Comparison of ENCODE assay signal across 8 mouse cellular contexts in genomic region chr4:150651390-150652277, GRCm38 (mm10). TPM values are rescaled to one million over a fixed set of nuclear protein-coding genes. Genes with fewer than 3 reads are reported as not detected.
DNase-seq lines count a peak whose midpoint lies in the region; ATAC-seq and TF ChIP-seq lines count a peak whose summit lies in the region.

Slc45a1 (minus strand) TSS chr4:150652174.

- ATAC-seq in kidney, postnatal 0 days (replicated peaks; ENCODE audit: low FRiP score, low read depth), result no peak
- ATAC-seq in hindbrain, embryonic 15.5 days (ENCODE audit: low FRiP score, low read depth), result peak; percentile 46
- ATAC-seq in liver, embryonic 15.5 days (ENCODE audit: insufficient read depth), result no peak
- ATAC-seq in stomach, postnatal 0 days (ENCODE audit: low FRiP score, low TSS enrichment), result no peak

- WGBS in kidney, postnatal 0 days, result 8% methylated on average over 41 of the region's 41 CpGs
- WGBS in hindbrain, embryonic 15.5 days, result 4% methylated on average over 41 of the region's 41 CpGs
- WGBS in liver, embryonic 15.5 days (ENCODE audit: insufficient replicate concordance), result 9% methylated on average over 41 of the region's 41 CpGs
- WGBS in stomach, postnatal 0 days, result 9% methylated on average over 41 of the region's 41 CpGs

- no peaks in the 10 kb centered on the region for H3K4me1 ChIP-seq in kidney, postnatal 0 days (replicated peaks; ENCODE audit: insufficient read depth, low read length)
- peaks cover 16% of the 10 kb centered on the region for H3K4me1 ChIP-seq in hindbrain, embryonic 15.5 days (replicated peaks)
- peaks cover 31% of the 10 kb centered on the region for H3K4me1 ChIP-seq in liver, embryonic 15.5 days (replicated peaks)
- no peaks in the 10 kb centered on the region for H3K4me1 ChIP-seq in stomach, postnatal 0 days (replicated peaks; ENCODE audit: control insufficient read depth, insufficient read depth)

- no peak for TF ChIP-seq CTCF in kidney, postnatal 0 days (IDR thresholded peaks at IDR 0.05; ENCODE audit: low read depth)
- no peak for TF ChIP-seq CTCF in stomach, postnatal 0 days (IDR thresholded peaks at IDR 0.05; ENCODE audit: low read depth)

- H3K9ac ChIP-seq in kidney, postnatal 0 days (ENCODE audit: low read depth, low read length), result 0 out of 2 replicates have a peak within 1 kb of the TSS, but pooled peaks have one; percentile 18
- peak within 1 kb of the TSS; percentile 75 for H3K9ac ChIP-seq in hindbrain, embryonic 15.5 days
- H3K9ac ChIP-seq in liver, embryonic 15.5 days, result no peak within 1 kb of the TSS
- H3K9ac ChIP-seq in stomach, postnatal 0 days (ENCODE audit: low read length), result 0 out of 2 replicates have a peak within 1 kb of the TSS, but pooled peaks have one; percentile 27

- 0 out of 2 replicates have a peak, but pooled peaks cover 10% of the 10 kb centered on the region for H3K27me3 ChIP-seq in kidney, postnatal 0 days (ENCODE audit: insufficient read depth, low read length)
- H3K27me3 ChIP-seq in hindbrain, embryonic 15.5 days, result peaks cover 5% of the 10 kb centered on the region; the same call in 1 of the 2 replicates
- H3K27me3 ChIP-seq in liver, embryonic 15.5 days, result peaks cover 40% of the 10 kb centered on the region
- no peaks in the 10 kb centered on the region for H3K27me3 ChIP-seq in stomach, postnatal 0 days (ENCODE audit: control insufficient read depth, insufficient read depth, low read length)

- no peaks in the 10 kb centered on the region for H3K36me3 ChIP-seq in kidney, postnatal 0 days (ENCODE audit: insufficient read depth, low read length)
- no peaks in the 10 kb centered on the region for H3K36me3 ChIP-seq in hindbrain, embryonic 15.5 days
- no peaks in the 10 kb centered on the region for H3K36me3 ChIP-seq in liver, embryonic 15.5 days (replicated peaks)
- no peaks in the 10 kb centered on the region for H3K36me3 ChIP-seq in stomach, postnatal 0 days (ENCODE audit: control insufficient read depth, insufficient read depth, low read length)

- no peak for DNase-seq in kidney, postnatal 0 days (ENCODE audit: low spot score)
- DNase-seq in kidney, postnatal 10 days, result no peak
- peak; percentile 62 to 70 for DNase-seq in cerebellum, postnatal 36 days
- no peak for DNase-seq in stomach, postnatal 0 days (ENCODE audit: low spot score)
- no peak for DNase-seq in gastrocnemius, postnatal 36 days
- DNase-seq in heart, postnatal 25 days (ENCODE audit: low spot score), result no peak

- H3K9me3 ChIP-seq in kidney, postnatal 0 days (replicated peaks; ENCODE audit: low read length), result no peaks in the 10 kb centered on the region
- no peaks in the 10 kb centered on the region for H3K9me3 ChIP-seq in hindbrain, embryonic 15.5 days
- 0 out of 2 replicates have a peak, but pooled peaks cover 2% of the 10 kb centered on the region for H3K9me3 ChIP-seq in liver, embryonic 15.5 days (replicated peaks)
- no peaks in the 10 kb centered on the region for H3K9me3 ChIP-seq in stomach, postnatal 0 days (ENCODE audit: control insufficient read depth, low read length)

- intact Hi-C loops in gastrocnemius, postnatal 36 days (cut with DNase I), result no loop called here
- intact Hi-C loops in heart, postnatal 25 days (cut with DNase I), result no loop called here

- no peak within 1 kb of the TSS for H3K27ac ChIP-seq in kidney, postnatal 0 days
- peak within 1 kb of the TSS; percentile 65 for H3K27ac ChIP-seq in hindbrain, embryonic 15.5 days (replicated peaks)
- no peak within 1 kb of the TSS for H3K27ac ChIP-seq in liver, embryonic 15.5 days (replicated peaks)
- no peak within 1 kb of the TSS for H3K27ac ChIP-seq in stomach, postnatal 0 days (replicated peaks)

- H3K4me2 ChIP-seq in kidney, postnatal 0 days (ENCODE audit: low read length), result peak within 1 kb of the TSS; percentile 38
- H3K4me2 ChIP-seq in hindbrain, embryonic 15.5 days, result peak within 1 kb of the TSS; percentile 56
- peak within 1 kb of the TSS; percentile 20; the same call in 1 of the 2 replicates for H3K4me2 ChIP-seq in liver, embryonic 15.5 days
- H3K4me2 ChIP-seq in stomach, postnatal 0 days (replicated peaks; ENCODE audit: low read depth), result 0 out of 2 replicates have a peak within 1 kb of the TSS, but pooled peaks have one; percentile 6

- TF ChIP-seq EP300 in stomach, postnatal 0 days (optimal IDR thresholded peaks at IDR 0.05), result no peak

- no peak within 1 kb of the TSS for H3K4me3 ChIP-seq in kidney, postnatal 0 days (replicated peaks; ENCODE audit: low read depth, low read length)
- peak within 1 kb of the TSS; percentile 68 for H3K4me3 ChIP-seq in hindbrain, embryonic 15.5 days
- no peak within 1 kb of the TSS for H3K4me3 ChIP-seq in liver, embryonic 15.5 days (replicated peaks)
- H3K4me3 ChIP-seq in stomach, postnatal 0 days (ENCODE audit: low read depth, low read length), result peak within 1 kb of the TSS; percentile 1; the same call in 1 of the 2 replicates

RNA-seq across cellular contexts. Expression of gene Slc45a1, which starts in this region (rescaled TPM):
- polyA plus RNA-seq in kidney, postnatal 0 days (2015; fragmentation: Nextera tagmentation; extraction: Ambion mirVana), result 0.04 TPM in 2 replicates
- 37.6 and 43.4 TPM in 2 replicates for polyA plus RNA-seq in hindbrain, embryonic 15.5 days (2015; fragmentation: Nextera tagmentation; extraction: Ambion mirVana)
- polyA plus RNA-seq in liver, embryonic 15.5 days (2015; fragmentation: Nextera tagmentation; extraction: Ambion mirVana), result not detected in 2 replicates
- polyA plus RNA-seq in stomach, postnatal 0 days (2015; fragmentation: Nextera tagmentation; extraction: Ambion mirVana), result 0.63 and 0.64 TPM in 2 replicates
- not detected for total RNA-seq in gastrocnemius, postnatal 36 days (2021)
- total RNA-seq in heart, postnatal 25 days (2021), result not detected

Comparison
In these comparisons a context has a peak if more than half of its experiments do, and no peak if none do; other contexts are left out.
1. RNA of gene Slc45a1 (polyA plus RNA-seq): 37.6 to 43.4 TPM in hindbrain, embryonic 15.5 days; 0.63 to 0.64 TPM in stomach, postnatal 0 days, 0.04 TPM in kidney, postnatal 0 days and not detected in liver, embryonic 15.5 days; every median in the first group is over 10 times any median in the second.
2. DNase-seq: peak in cerebellum, postnatal 36 days (2 of 2); none in kidney, postnatal 0 days (single experiment), kidney, postnatal 10 days (single experiment), stomach, postnatal 0 days (single experiment), gastrocnemius, postnatal 36 days (0 of 2) and heart, postnatal 25 days (single experiment).
3. H3K4me2 ChIP-seq: peak in every context shown above with its lines; median percentile 56 in hindbrain, embryonic 15.5 days; 38 in kidney, postnatal 0 days; 20 in liver, embryonic 15.5 days; 6 in stomach, postnatal 0 days.
4. H3K4me3 ChIP-seq: peak in hindbrain, embryonic 15.5 days (single experiment) and stomach, postnatal 0 days (single experiment); none in kidney, postnatal 0 days (single experiment) and liver, embryonic 15.5 days (single experiment).